Mouse (Mus musculus) adrenal gland, adult 18-20 months (tissue): ENCODE measurements around the gene Map2k4. TPM values are rescaled to one million over a fixed set of nuclear protein-coding genes. Genes with fewer than 3 reads are reported as not detected.

Source experiments
- DNase-seq, 2 experiments: peaks; one replicate each; pipeline ENCODE4 v3.0.0; 2021 to 2022; ENCODE audit warnings: low spot score in 2 of 2
- total RNA-seq, 2 experiments: library from RNA; stranded (reverse); gene quantifications; 1 replicate in 1 of 2; 2 replicates in 1 of 2; pipeline ENCODE4 v1.2.3; 2021

Map2k4 gene
- total RNA-seq, 2 experiments from 2014 or later: 40.0 to 62.2 TPM

DNA sequence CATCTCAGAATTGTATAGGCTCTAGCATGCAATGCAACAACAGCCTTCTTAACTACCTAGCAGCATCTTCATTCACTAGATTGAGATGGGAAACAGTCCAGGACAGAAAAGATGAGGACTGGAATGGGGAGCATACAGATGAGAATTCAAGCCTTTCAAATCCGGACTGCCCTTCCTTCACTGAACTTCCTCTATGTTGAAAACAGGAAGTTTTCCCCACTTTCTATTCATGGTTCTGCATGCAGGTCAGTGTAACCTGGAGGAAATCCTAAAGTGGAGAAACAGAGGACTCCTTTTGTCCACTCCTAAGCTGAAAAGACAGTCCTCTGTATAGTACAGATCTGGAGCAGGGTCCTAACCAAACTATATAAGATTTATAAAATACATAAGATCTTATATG is 68.1 kb downstream of the Map2k4 start:
- no peak for DNase-seq

- no peak for DNase-seq
These were observed 74.3 kb downstream of the Map2k4 start for GRCm38 (mm10) chr11:65713830-65714229.

DNA sequence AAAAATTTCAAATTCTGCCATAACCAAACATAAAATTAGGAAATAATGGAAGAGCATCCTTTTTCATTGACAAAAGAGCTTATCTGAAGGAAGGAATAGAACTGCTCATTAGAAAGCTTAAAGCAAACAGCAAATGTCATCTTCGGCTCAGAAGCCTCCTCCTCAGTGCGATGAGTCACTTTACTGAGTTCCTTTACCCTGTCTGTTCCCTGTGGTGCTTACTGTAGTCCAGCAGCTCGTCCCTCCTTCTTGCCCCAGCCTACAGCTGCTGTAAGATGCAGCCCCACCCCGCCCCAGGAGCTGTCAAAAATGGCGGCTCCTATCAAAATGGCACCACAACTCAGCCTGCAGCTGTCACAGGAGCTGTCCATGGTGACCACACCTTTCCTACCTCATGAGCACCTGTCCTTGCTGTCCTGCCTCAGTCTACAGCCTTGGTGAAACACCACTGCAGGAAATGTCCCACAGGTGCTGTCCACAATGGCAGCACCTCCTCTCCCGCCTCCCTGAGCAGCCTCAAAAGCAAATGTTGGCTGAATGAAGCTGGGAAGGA is 75.3 kb downstream of the Map2k4 start:
- DNase-seq: no peak

GRCm38 (mm10) chr11:65706784-65707183 is 81.3 kb downstream of the Map2k4 start:
- no peak for DNase-seq

- no peak for DNase-seq
These were observed 81.9 kb downstream of the Map2k4 start for GRCm38 (mm10) chr11:65706176-65706575.

DNA sequence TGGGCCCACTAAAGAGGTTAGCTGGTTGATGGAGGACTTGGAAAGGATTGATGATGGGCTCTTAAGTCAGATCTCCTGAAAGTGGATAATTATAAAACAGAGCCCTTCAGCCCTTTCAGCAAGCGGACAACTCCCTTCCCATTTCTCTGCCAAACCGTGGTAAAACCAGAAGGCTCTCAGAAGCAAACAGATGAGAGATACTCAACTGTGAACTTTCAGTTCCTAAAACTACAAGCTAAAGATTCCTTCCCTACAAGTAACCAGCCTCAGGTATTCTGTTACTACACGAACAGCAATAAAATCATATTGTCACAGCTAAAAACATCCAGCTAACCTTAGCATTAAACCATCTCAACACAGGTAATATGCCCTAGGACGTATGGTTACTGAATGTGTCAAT is 83.2 kb downstream of the Map2k4 start:
- DNase-seq: no peak

DNA sequence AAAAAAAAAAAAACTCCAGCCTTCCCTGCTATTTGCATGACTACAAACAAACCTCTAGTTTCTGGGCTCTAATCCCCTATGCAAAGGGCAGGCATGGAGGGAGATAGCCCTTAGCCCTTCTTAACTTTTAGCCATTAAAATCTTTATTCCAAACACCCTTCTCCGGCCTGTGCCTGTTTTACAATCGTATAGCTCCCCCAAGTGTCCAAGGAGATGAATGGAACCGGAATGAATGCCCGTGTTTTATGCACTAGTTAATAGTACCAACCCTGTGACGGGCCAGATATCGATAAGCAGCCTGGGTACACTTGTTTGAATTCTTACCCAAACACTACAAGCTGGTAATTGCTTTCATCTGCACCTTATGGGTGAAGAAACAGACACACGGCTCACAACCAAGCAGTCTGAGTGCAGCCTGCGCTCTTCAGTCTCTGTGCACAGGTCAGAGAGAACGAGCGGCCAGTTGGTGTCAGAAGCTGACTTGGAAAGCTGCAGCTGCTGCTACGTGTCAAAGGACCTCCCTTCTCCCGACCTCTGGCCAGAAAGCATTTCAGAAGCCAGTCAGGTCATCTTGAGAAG is 109.2 kb downstream of the Map2k4 start:
- DNase-seq: peak in 1 of 2 experiments; percentile 16

DNA sequence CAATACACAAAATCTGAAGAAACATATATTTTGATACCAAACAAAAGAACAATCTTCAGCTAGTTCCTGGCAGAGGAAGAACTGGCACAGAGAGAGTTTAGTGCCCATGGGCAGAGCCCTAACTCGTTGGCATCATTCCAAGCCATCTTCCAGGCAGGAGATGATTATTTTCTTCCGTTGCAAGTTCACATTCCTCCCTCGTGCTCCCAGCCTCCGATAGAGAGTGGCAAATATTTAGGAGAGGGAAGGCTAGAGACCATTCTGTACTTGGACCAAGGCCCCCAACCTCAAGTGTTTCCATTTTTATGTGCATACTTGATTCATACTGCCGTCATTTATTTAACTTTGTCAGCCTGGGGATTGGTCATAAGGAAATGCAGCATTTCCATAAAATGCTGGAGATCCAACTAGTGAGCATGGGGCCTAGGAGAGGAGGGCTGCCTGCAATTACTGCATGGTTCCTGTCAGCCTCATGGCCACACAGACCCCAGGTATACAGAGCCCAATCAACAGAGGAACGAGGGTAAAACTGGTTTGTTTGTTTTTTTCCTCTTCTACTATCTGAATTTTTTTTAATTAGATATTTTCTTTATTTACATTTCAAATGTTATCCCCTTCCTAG is 120.6 kb downstream of the Map2k4 start:
- DNase-seq: no peak

DNA sequence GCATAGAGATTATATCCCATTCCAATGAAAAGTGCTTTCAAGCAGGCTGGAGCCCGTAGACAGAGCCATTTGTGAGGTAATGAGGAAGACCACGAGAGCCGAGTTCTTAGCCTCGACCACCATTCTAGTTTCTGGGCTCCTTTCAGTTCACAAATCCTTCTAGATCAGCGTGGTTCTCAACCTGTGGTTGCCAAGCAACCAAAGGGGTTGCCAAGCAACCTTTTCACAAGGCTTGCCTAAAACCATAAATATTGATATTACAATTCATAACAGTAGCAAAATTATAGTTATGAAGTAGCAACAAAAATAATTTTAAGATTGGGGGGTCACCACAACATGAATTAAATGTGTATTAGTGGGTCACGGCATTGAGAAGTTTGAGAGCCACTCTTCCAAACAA is 123.2 kb downstream of the Map2k4 start:
- no peak for DNase-seq

- DNase-seq: no peak
These were observed 126.1 kb downstream of the Map2k4 start for GRCm38 (mm10) chr11:65661790-65662522.

GRCm38 (mm10) chr11:65653932-65654331 is 134.2 kb downstream of the Map2k4 start:
- no peak for DNase-seq

DNA sequence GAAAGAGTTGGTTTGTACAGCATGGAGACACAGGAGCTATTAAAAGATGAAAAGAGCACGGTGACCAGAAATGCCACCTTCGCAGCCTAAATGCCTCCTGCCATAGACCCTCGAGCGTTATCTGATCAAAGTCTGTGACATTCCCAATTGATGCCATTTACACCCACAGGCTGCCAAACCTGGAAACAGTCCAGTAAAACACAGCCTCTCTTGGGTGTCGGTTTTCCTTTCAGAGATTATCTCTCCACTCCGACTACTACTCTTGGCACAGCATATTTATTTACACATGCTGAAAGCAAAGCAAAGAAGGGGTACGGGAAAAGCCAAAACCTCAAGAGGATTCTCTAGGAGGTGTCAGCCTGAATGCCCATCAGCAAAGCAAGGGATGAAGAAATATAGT is 136.7 kb downstream of the Map2k4 start:
- no peak for DNase-seq

GRCm38 (mm10) chr11:65649956-65650715 is 138.0 kb downstream of the Map2k4 start:
- DNase-seq: no peak

DNA sequence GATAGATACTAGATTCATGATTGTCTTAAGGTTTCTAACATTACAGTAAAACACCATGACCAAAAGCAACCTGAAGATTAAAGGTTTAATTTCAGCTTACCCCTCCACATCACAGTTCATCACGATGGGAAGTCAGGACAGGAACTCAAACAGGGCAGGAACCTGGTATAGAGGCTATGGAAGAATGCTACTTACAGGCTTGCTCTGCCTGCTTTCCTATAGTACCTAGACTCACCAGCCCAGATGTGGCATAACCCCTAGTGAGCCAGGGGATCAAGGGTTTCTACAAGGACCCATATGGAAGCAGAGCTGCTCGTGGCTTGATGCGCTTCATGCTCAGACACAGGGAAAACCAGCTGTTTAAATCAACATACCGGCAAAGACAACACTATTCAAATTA is 138.6 kb downstream of the Map2k4 start:
- DNase-seq: no peak

- DNase-seq: no peak
These were observed 141.8 kb downstream of the Map2k4 start for GRCm38 (mm10) chr11:65646314-65646713.

- DNase-seq: no peak
These were observed 143.6 kb downstream of the Map2k4 start for GRCm38 (mm10) chr11:65644539-65644938.

DNA sequence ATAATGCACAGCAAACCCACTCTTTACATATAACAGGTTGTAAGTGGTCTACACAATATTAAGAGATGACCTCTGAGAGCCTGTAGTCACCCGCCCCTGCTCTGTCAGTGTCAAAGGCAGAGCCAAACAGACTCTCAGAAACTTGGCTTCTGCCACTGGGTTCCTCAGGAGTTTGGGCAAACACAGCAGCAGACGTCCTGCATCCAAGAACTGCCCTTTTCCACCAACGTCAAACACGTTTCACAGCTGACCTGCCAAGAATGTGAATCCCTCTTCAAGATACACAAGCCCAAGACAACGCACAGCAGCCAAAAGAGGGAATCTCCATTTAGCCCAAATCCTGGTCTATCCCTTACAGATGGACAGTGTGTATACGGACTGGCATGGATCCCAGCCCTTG is 147.8 kb downstream of the Map2k4 start:
- DNase-seq: no peak
